Mouse (Mus musculus): Measurements from ENCODE around the gene Nxnl2.

Gene Nxnl2

DNA sequence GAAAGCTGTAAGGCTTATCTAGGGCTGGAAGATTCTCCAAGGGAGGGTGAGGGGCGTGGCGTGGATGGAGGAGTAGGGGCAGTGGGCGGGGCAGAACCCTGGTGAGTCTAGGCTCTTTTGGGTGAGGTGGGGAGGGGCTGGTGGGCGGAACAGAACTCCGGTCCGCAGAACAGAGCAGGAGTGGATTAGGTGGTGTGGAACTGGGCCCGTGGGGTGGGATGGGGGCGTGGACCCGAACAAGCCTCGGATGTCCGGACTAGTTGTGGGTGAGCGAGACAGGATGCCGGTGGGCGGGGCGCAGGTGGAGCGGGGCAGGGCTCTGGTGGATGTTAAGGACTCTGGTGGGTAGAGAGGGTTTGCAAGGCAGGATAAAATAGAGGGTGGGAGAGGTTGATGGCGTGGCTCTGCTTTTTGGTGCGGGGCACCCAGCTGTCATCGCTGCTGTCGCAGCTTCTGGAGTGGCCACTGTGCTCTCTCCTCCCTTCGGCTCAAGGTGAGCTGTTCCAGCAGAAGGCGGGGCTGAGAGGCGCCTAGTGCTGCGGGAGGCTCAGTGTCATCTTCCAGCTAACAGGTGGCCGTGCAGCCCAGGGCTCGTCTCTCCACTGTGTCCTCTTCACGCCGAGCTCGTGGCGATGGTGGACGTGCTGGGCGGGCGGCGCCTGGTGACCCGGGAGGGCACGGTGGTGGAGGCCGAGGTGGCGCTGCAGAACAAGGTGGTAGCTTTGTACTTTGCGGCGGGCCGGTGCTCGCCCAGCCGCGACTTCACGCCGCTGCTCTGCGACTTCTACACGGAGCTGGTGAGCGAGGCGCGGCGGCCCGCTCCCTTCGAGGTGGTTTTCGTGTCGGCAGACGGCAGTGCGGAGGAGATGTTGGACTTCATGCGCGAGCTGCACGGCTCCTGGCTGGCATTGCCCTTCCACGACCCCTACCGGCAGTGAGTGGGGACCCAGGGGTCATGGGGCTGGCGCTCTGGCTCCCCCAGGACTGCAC is at the start of gene Nxnl2:
Gene Nxnl2, plus strand, starts transcription at position 332 of the 990 bp plus-strand sequence.
- peak; percentile 59 for DNase-seq

DNA sequence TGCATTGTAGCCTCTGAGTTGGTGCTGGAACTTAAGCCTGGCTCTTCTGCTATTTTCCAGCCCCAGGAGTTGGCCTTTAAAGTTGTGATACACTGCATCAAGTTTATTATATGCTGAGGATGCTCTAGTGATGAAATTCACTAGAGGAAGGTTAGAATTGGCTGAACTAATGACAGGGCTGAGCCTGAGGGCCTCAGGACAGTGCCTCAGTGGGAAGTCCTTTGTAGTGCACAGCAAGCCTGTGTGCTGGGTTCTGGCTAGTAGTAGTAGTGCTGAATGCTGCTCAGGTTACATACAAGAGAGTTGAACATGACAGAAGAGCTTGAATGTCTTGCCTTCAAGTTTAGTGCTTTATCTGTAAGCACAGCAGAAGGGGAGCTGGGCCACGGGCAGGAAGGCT is 48.9 kb upstream of the Nxnl2 start:
- DNase-seq, result no peak

DNA sequence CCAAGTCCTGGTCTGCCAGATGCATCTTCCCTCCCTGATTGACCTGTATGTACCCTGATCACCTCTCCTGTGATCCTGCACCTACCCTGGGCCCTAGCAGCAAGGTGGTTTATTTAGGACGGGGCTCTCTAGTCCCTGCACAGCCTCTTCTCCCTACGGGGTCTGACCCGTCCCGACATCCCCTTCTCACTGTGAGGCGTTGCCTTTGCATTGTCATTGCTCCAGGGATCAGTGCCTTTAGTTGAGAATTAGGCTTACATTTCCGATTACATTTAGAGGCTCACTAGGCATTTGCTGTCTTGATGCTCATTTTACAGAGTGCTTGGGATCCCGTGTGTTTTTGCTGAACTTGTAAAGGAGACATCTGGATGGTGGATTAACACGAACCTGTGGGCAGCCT is 48.1 kb upstream of the Nxnl2 start:
- DNase-seq, result no peak

DNA sequence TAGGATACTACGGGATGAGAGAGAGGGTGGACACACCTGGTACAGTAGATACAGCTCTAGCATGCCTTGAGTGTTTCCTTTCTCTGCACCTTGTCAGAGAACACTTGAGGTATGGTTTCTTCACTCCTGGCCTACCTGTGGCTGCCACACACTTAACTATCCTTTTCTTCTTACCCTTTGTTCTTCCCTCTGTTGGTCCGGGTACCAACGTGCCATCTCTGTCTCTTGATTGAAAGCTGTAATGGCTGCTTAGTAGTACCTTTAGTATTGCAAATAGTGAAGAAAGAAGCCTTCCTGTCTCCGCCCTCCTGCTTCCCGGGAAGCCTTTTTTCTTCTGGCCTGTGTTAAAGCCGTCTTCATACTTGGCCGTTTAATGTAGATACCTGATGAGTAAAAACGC is 45.5 kb upstream of the Nxnl2 start:
- DNase-seq, result no peak

DNA sequence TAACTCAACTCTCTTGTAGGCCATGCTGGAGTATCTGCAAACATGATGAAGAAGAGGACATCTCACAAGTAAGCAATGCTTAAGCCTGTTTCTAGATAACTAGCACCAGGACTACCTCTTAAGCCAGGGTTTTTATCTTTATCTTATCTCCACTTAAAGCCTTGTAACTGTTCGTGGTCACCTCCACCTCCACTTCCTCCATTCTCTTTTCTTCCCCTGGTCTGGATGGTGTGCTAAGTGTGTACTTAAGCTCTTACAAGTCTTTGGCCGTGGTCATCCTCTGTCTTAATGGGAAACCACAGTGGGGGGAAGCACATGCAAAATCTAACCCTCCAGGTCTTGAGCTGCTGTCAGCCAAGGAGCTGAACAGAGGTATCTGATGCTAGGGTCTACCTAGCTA is 42.9 kb upstream of the Nxnl2 start:
- no peak for DNase-seq

DNA sequence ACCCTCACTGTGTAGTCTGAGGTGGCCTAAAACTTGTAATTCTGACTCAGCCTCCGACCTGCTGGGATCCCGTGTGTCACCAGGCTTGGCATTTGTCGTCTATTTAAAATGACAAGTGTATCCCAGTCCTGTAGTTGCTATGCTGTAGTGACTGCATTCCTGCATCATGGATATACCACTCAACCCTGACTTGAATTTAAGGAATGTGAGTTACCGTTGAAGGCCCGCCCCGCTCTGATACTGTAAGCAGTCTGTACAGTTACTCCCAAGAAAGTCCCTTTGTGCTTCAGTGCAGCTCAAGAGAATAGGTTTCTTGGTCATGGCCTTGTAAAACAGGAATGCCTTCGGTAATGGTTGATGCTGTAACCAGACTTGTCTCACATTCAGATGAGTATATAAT is 42.4 kb upstream of the Nxnl2 start:
- DNase-seq, result no peak

DNA sequence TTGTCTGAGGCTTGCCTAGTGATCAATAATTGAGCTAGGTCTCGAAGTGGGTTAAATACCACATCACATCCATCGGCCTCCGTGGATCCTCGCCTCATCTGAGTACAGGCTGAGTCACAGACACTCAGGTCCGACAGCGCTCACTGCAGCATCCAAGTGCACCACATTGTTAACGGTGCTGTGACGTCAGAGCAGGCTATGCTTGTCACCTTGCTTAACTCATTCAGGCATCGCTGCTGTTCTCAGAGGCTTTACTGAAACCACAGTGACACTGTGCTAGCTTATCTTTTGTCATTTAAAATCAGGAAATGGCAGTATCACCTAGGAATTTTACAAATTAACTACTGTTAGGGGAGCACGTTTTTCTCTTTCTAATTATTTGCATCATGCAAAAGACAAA is 39.6 kb upstream of the Nxnl2 start:
- no peak for DNase-seq

DNA sequence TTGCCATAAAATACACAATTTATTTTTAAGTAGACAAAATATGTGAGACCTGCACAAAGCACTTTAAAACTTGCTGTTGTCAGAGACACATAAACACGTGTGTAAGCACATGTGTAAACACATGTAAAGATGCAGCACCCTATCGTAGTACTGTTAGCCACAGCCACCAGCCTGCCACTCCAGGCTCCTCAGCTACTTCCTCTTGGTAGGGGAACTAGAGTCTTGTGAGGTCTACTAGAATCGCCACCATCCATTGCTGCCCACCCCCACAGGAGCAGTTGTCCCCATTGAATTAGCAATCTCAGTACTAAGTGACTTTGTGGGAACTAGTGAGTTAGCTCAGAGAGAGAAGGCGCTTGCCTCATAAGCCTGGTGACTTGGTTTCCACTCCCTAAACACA is 34.5 kb upstream of the Nxnl2 start:
- DNase-seq, result no peak

DNA sequence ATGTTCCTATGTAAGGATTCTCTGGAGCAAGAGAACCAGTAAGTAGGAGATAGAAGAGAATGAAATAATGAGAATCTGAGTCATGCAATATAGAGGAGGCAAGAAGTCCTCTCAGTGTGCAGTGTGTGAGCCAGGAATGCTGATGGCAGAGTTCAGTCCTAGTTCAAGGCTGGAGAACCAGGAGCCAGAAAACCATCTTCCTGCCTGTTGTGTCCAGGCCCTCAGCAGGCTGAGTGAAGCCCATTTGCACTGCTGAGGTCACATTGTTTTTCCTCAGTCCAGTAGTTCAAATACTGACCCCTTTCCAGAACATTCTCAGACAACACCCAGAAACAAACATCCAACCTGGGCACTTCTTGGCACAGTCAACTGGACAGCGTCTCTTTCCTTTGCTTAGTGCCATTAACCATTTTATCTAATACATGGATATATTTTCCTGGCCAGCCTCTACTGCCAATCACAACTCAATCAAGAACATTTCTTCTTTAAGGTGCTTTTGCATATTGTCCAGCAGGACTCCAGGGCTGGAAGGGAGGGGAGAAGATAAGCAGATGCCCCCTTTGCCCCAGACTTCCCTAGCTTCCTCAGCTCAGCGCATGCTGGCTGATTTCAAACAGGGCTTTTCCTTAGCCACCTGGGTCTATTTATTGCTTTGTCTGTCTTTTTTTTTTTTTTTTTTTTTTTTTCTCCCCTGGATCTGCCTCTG is 33.7 kb upstream of the Nxnl2 start:
- DNase-seq, result no peak

DNA sequence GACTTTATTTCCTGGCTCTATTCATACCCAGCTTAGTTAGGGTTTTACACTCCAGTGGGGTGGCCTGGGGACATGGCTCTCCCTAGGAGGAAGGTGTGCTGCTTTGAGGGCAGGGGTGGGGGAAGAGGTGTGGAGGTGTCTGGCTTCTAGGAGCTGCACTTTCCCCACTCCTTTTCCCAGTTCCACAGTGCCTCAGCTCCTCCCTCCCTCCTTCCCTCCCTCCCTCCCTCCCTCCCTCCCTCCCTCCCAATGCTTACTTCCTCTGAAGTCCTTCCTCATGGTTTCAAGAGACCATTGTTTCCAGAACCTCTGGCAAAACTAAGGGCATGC is 33.2 kb upstream of the Nxnl2 start:
- DNase-seq, result no peak

DNA sequence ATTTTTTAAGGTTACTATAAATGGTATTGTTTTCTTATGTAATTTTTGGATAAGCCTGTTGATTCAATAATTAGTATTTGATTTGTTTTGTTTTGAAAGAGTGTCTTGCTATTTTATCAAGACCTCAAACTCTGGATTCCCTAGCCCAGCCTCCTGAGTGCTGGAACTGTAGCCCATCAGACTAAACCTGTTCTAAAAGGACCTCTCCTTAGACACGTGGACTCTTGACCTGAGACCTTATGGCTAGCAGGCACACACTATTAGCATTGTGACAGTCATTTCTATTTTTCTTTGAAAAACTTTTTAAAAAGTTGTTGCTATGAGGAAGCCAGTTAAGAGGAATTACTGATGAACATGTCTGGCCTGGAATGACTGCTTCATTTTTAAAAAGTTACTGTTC is 23.7 kb upstream of the Nxnl2 start:
- no peak for DNase-seq

DNA sequence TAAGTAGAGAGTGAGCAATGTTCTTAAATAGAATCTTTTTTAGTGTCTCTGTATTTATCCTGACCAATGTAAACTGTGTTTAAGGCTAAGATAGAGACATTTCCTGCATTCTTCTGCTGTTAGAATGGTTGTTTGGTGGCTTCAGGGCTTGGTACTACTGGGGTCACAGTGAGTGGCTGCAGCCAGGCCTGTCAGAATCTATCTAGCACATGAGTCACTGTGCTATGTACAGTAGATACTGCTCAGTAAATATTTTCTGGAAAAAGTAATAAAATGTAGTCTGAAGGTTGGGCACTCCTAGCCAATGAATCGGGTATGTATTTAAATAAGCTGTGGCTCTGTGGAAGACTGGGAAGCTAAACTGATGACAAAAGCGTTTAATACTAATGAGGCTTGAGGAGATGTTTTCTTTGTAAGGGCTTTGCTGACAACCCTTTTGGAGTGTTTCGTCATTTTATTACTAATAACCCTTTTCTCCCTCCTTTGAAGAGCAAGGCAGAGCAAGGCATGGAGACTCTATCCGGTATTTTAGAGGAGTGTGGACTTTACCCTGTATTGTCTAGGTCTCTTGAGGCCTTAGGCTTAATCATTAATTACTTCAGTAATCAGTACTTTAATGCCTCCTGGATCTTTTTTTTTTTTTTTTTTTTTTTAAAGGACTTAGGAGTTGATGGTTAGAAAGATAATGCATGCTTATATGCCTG is 17.7 kb upstream of the Nxnl2 start:
- no peak for DNase-seq

DNA sequence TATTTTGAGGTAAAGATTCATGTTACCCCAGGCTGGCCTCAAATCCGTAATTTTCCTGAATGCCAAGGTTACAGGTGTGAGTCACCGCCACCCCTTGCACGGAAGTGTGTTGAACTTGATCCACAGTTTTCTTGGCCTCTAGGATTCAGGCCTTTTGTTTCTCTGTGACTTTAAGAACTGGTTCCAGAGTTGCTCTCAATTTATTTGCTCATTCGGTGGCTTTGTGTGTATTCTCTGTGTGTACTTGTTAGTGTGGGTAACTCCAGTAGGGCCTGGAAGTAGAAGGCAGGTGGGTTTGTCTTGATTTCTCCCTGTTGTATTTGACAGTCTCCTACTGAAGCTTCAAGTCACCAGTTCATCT is 17.2 kb upstream of the Nxnl2 start:
- DNase-seq, result no peak

DNA sequence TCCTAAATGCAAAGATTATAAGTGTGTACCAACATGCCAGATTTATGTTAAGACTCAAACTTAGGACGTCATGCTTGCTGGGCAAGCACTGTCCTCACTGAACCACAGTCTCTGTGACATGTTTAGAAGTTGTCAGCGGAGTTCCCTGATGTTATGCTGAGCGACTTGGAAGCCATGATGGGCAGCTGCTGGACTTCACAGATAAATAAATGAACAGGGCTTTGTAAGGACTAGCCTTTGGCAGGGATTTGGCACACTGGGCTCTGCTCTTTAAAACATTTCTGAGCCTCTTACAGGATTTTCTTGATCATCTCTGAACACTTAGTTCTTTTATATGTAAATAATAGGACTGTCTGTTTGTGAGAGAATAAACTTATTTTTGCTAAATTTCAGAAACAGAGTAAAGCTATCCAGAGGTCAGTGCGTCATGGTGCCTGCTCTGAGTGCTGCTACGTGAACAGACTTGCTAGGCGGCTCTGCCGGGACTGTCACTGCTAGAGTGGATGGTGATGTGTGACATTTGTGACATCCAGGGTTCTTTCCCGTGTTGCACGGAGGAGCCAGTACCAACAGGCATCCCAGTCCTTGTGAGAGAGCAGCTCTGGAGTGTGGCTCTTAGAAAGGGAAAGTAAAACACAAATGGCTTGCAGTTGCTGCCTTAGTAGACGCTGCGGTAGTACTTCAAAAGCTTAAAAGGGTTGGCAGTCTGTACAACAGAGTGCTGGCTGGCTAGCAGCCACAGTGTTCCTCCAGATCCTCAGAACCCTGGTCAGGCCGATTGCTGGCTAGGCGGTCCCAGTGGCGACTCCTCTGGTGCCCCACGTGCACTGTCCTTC is 15.4 kb upstream of the Nxnl2 start:
- no peak for DNase-seq

DNA sequence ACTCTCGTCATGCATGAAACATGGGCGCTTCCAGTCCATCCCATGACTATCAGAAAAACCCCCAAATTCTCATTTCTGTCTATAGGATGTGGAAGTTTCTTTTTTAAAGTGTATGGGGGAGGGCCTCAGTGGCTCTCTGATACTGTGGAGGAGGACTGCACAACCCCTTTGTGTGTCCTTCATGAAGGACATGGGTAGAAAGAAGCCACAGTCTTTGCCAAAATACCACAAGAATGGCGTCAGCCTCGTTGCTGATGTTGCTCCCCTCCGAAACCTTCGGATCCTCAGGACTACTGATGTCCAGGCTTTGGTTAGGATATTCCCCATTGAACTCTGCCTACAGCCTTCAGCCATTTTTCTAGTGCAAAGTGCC is 14.8 kb upstream of the Nxnl2 start:
- no peak for DNase-seq

DNA sequence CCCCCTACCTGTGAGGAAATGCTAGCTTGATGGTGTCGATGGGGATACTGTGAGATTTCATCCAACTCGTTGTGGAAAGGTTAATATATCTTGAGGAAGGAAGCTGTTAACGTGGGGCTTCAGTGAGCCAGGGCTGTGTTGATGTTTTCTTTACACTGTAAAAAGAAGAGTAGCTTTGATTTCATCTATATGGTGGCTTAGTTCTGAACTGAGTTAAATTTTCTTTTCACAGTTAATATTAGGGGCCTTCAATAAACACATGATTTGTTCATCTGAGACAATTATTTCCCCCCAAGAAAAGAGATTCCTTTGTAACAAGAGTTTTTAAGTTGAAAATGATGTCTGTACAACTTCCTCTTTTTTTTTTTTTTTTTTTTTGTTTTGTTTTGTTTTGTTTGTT is 13.5 kb upstream of the Nxnl2 start:
- DNase-seq, result no peak

DNA sequence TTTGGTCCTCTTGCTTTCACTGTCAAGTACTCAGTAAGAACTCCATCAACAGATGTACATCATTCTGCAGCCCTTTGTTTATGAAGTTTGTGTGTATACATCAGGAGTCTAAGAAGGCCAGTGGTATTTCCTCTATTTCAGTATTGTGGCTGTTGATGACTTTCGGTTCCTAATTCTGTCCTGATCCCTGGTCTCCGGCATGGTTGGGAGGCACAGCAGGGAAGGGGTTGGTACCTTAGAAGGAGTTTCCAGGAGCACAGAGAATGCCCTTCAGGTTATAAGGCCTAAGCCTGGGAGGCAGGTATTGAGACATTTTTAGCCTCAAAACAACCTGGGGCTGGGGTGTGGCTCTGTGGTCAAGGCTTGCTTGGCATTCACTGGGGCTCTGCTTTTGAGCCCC is 9.2 kb upstream of the Nxnl2 start:
- no peak for DNase-seq

DNA sequence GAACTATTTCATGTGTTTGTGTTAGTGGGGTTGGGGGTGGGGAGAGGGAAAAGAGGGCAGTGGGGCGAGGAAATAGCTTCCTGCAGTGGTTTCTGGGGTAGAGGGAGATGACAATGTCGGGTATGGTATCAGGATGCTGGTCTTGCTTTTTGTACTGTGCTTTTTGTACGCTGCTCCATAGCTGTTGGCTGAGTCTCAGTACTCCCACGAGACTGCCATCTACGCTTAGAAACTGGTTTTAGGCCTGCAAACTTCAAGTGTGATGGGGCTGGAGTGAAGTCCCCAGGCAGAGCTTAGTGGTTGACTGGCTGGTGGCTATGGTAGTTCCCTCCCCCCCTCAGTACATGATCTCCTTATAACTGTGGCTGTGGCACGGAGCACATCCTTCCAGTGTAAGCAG is 8.6 kb upstream of the Nxnl2 start:
- DNase-seq, result no peak

DNA sequence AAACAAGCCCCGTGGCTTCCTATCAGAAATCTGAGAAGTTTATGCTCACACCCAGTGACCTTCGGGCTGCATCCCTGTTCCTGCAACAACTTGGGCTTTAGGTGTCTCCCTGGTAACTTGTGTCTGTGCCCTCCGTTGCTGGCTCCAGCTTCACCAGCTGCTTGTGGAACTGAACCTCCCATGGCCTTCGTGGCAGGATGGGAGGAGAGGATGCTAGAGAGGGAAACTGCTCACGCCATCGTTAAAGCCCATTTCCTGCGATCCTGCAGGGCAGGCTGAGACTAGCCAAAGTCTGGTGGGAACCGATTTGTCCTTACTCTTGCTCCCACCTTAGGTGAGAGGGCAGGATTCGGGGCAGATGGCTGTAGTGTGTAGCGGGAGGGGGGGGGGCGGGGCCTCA is 4.1 kb upstream of the Nxnl2 start:
- DNase-seq, result no peak

DNA sequence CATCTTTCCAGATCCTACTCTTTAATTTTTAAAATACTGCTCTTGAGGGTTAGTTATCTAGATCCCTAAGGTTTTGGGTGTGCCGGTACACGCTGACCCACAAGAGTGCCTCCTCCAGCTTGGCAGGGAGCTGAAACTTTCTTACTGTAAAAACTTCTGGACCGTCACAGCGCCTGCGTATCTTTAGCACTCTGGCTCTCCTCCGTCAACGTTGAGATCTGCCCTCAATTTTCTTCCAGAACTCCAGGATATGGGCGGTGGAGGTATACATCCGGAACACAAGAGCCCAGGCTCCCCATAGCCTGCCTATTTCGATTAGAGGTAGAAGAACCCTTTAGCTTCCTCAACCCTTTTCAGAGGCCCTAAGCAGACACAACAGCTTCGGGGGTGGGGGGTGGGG is 607 bp upstream of the Nxnl2 start:
- no peak for DNase-seq

DNA sequence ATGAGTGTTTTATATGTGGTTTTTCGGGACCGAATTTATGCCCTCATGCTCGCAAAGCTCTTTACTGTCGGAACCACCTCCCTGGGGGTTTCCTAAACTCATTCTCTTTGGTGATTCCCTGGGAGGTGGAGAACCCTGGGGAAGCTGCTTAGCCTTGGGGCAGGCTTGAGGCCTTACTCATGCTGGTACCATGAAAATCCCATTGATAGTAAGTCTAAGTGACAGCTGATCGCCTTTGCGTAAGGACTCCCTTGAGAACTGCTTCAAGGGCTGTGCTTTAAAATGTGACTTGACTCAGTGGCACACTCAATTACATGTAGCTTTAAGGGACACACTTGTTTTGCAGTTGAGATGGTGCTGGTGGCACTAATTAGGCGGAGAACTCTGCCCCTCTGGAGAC is 1.8 kb downstream of the Nxnl2 start:
- DNase-seq, result no peak

DNA sequence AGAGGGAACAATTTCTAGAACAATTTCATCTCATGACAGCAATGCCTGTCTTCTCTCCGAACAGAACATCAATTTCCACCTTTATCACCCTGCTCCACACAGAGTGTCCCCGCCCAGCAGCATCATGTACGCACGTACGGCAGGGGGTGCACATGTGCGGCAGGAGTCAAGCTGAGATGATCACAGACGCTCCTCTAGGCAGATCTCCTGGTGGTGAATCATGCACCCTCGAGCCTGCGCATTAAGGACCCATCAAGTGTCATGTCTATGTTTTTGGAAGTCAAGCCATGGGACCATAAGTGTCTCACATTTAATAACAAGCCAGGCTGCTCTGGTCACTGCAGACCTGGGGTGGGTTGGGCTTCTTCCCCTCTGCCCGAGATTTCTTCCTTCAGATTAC is 8.1 kb downstream of the Nxnl2 start:
- no peak for DNase-seq

DNA sequence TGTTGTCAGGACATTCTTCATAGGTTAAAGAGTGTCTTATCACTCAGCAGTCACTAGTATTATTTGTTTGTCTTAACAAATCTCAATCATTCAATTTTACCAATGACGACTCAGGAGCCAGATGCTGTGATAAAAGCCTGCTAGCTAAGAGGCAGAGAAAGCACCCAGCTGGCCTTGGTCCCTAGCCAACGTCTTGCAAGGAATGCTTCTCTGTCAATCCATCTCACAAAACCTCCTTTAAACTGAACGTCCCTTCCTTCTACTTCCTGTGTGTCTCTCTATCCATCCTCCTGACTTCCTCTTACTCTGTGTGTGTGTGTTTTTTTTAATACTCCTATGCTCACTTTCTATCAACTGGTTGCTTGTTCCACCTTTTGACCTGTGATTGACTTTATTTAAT is 8.5 kb downstream of the Nxnl2 start:
- DNase-seq, result no peak

Measured in right cerebral cortex, postnatal 14 days (tissue).